In genomic region chr11:48846881-48847280, GRCm38 (mm10) we compare ENCODE assay signal across 19 mouse cellular contexts. TPM values are rescaled to one million over a fixed set of nuclear protein-coding genes. Genes with fewer than 3 reads are reported as not detected.
DNase-seq lines count a peak whose midpoint lies in the region; ATAC-seq and TF ChIP-seq lines count a peak whose summit lies in the region.
"Had no signal": no experiment of that assay in that cellular context is flagged by ENCODE, and none has a peak within 500 bp of the region (broad histone marks: within the 10 kb centered on the region; RNA-seq: fewer than 3 reads in every experiment).

No protein-coding gene starts in this region.

- TF ChIP-seq EP300 in MEL (IDR thresholded peaks at IDR 0.05; ENCODE audit: low read depth in 1 of 2, low read length in 2 of 2): no peak

- ATAC-seq in midbrain, embryonic 14.5 days (ENCODE audit: low FRiP score, low TSS enrichment): no peak
- ATAC-seq: activated CD4-positive, CD25-positive, alpha-beta regulatory T cell, adult 4 months; CD4-positive, CD25-positive, alpha-beta regulatory T cell, adult 4 months; Patski had no signal

- DNase-seq in midbrain, embryonic 10.5 days (ENCODE audit: low spot score): peak; percentile 9
- DNase-seq in midbrain, embryonic 14.5 days: no peak
- peak; percentile 42 for DNase-seq in MEL (ENCODE audit: low read depth, low spot score)
- DNase-seq in limb, embryonic 10.5 days (ENCODE audit: low spot score): no peak
- DNase-seq: adrenal gland, adult 2 months; adrenal gland, adult 8-10 months; adrenal gland, postnatal 10 days; adrenal gland, postnatal 14 days; adrenal gland, postnatal 25 days; adrenal gland, postnatal 36 days; cerebellum, adult 11 months; cerebellum, adult 11-12 months; cerebellum, adult 18-20 months; cerebellum, adult 2 months had no signal

- no peak for TF ChIP-seq POLR2A in MEL (IDR thresholded peaks at IDR 0.05; ENCODE audit: control insufficient read depth in 1 of 2, insufficient read depth in 1 of 2, low read depth in 1 of 2, low read length in 2 of 2, poor library complexity in 1 of 2)

- no peaks in the 10 kb centered on the region for H3K79me2 ChIP-seq in MEL (ENCODE audit: control insufficient read depth, insufficient read depth, low read length, poor library complexity)

- TF ChIP-seq RAD21 in MEL (IDR thresholded peaks at IDR 0.05; ENCODE audit: low read depth, low read length): no peak

- H3K4me2 ChIP-seq in midbrain, embryonic 14.5 days (ENCODE audit: low read length): no peak overlapping the region

- H3K36me3 ChIP-seq in midbrain, embryonic 10.5 days: no peaks in the 10 kb centered on the region
- no peaks in the 10 kb centered on the region for H3K36me3 ChIP-seq in midbrain, embryonic 14.5 days (ENCODE audit: control insufficient read depth, insufficient read depth, low read length)
- H3K36me3 ChIP-seq in MEL (ENCODE audit: control insufficient read depth in 1 of 2, insufficient read depth in 2 of 2, low read length in 2 of 2): no peaks in the 10 kb centered on the region
- H3K36me3 ChIP-seq in limb, embryonic 10.5 days: no peaks in the 10 kb centered on the region
- H3K36me3 ChIP-seq: G1E had no signal

- no peak for TF ChIP-seq CTCF in MEL (IDR thresholded peaks at IDR 0.05 in 2 of 3, conservative IDR thresholded peaks at IDR 0.05 in 1 of 3; ENCODE audit: control insufficient read depth in 1 of 3, insufficient read depth in 1 of 3, low read depth in 2 of 3, low read length in 3 of 3, poor library complexity in 1 of 3, severe bottlenecking in 1 of 3)

- no peak overlapping the region for H3K4me3 ChIP-seq in midbrain, embryonic 10.5 days
- H3K4me3 ChIP-seq in midbrain, embryonic 14.5 days (replicated peaks; ENCODE audit: low read depth, low read length): no peak overlapping the region
- no peak overlapping the region for H3K4me3 ChIP-seq in MEL (ENCODE audit: control insufficient read depth in 1 of 2, insufficient read depth in 1 of 2, low read depth in 2 of 2, low read length in 2 of 2)
- H3K4me3 ChIP-seq in limb, embryonic 10.5 days: no peak overlapping the region

- peaks cover 7% of the 10 kb centered on the region for H3K9me3 ChIP-seq in midbrain, embryonic 10.5 days (replicated peaks)
- no peaks in the 10 kb centered on the region for H3K9me3 ChIP-seq in midbrain, embryonic 14.5 days (ENCODE audit: control insufficient read depth, low read length)
- no peaks in the 10 kb centered on the region for H3K9me3 ChIP-seq in MEL (replicated peaks; ENCODE audit: insufficient read depth, low read length)
- no peaks in the 10 kb centered on the region for H3K9me3 ChIP-seq in limb, embryonic 10.5 days (replicated peaks)

- H3K4me1 ChIP-seq in midbrain, embryonic 10.5 days: no peaks in the 10 kb centered on the region
- H3K4me1 ChIP-seq in midbrain, embryonic 14.5 days (ENCODE audit: control insufficient read depth, insufficient read depth, low read length): no peaks in the 10 kb centered on the region
- no peaks in the 10 kb centered on the region for H3K4me1 ChIP-seq in MEL (ENCODE audit: control insufficient read depth in 1 of 2, insufficient read depth in 2 of 2, low read length in 2 of 2)
- 0 out of 2 replicates have a peak, but pooled peaks cover 3% of the 10 kb centered on the region for H3K4me1 ChIP-seq in limb, embryonic 10.5 days

- 65% methylated on average over 5 of the region's 5 CpGs for WGBS in midbrain, embryonic 10.5 days
- WGBS in midbrain, embryonic 14.5 days: 66% methylated on average over 5 of the region's 5 CpGs
- WGBS in limb, embryonic 10.5 days: 71% methylated on average over 5 of the region's 5 CpGs

- peaks cover 50% of the 10 kb centered on the region for H3K27me3 ChIP-seq in midbrain, embryonic 10.5 days (ENCODE audit: low read depth, poor library complexity, severe bottlenecking)
- no peaks in the 10 kb centered on the region for H3K27me3 ChIP-seq in midbrain, embryonic 14.5 days (ENCODE audit: control insufficient read depth, insufficient read depth, low read length)
- no peaks in the 10 kb centered on the region for H3K27me3 ChIP-seq in MEL (ENCODE audit: control insufficient read depth in 1 of 2, insufficient read depth in 2 of 2, low read length in 2 of 2)
- peaks cover 45% of the 10 kb centered on the region for H3K27me3 ChIP-seq in limb, embryonic 10.5 days (ENCODE audit: low read depth, poor library complexity, severe bottlenecking)
- H3K27me3 ChIP-seq: CH12.LX, Patski had no signal

- H3K9ac ChIP-seq in midbrain, embryonic 14.5 days (replicated peaks; ENCODE audit: low read length): no peak overlapping the region
- H3K9ac ChIP-seq in MEL (ENCODE audit: control insufficient read depth, low read depth, low read length, poor library complexity, severe bottlenecking): no peak overlapping the region

- no peak overlapping the region for H3K27ac ChIP-seq in midbrain, embryonic 10.5 days (replicated peaks)
- H3K27ac ChIP-seq in midbrain, embryonic 14.5 days (replicated peaks; ENCODE audit: low read depth, low read length): no peak overlapping the region
- no peak overlapping the region for H3K27ac ChIP-seq in MEL (ENCODE audit: control insufficient read depth, low read depth, low read length)
- no peak overlapping the region for H3K27ac ChIP-seq in limb, embryonic 10.5 days

TF ChIP-seq in MEL, 35 proteins besides CTCF, POLR2A, EP300 and RAD21:
- TF ChIP-seq CHD1 (IDR thresholded peaks at IDR 0.05; ENCODE audit: low read depth, low read length): no peak
- no peak for TF ChIP-seq BHLHE40 (IDR thresholded peaks at IDR 0.05; ENCODE audit: borderline replicate concordance, low read depth, low read length)
- TF ChIP-seq ETS1 (IDR thresholded peaks at IDR 0.05; ENCODE audit: low read depth, low read length): no peak
- no peak for TF ChIP-seq TAL1 (IDR thresholded peaks at IDR 0.05; ENCODE audit: low read length)
- TF ChIP-seq TBP (IDR thresholded peaks at IDR 0.05; ENCODE audit: low read depth, low read length): peak; percentile 96

RNA-seq across cellular contexts. Expression of gene Gm12184, which starts 20.4 kb away (rescaled TPM):
- 2.1 and 3.2 TPM in 2 replicates for polyA plus RNA-seq in midbrain, embryonic 10.5 days (2016; fragmentation: Nextera tagmentation; extraction: Ambion mirVana)
- 3.2 and 4.5 TPM in 2 replicates for polyA plus RNA-seq in midbrain, embryonic 14.5 days (2014; fragmentation: Nextera tagmentation; extraction: Ambion mirVana)
- 7.1 and 10.9 TPM in 2 replicates for total RNA-seq in MEL (2012; rRNA removed)
- polyA plus RNA-seq in MEL (2012; ENCODE audit: insufficient read depth in 1 of 2, insufficient read length in 2 of 2, low read depth in 1 of 2, low replicate concordance in 2 of 2, missing spikeins in 1 of 2): 10 to 100 TPM in 1 of 2 experiments, not detected in 1; 15.3 TPM
- polyA plus RNA-seq in limb, embryonic 10.5 days (2016; fragmentation: Nextera tagmentation; extraction: Ambion mirVana): 2.9 and 5.1 TPM in 2 replicates

RNA-seq across cellular contexts. Expression of gene Trim7, which starts 20.9 kb away (rescaled TPM):
- polyA plus RNA-seq in midbrain, embryonic 10.5 days (2016; fragmentation: Nextera tagmentation; extraction: Ambion mirVana): 0.32 and 0.99 TPM in 2 replicates
- polyA plus RNA-seq in midbrain, embryonic 14.5 days (2014; fragmentation: Nextera tagmentation; extraction: Ambion mirVana): 0.75 and 1.6 TPM in 2 replicates
- 0.72 and 0.81 TPM in 2 replicates for total RNA-seq in MEL (2012; rRNA removed)
- 1 to 10 TPM in 1 of 2 experiments, not detected in 1; 1.3 TPM for polyA plus RNA-seq in MEL (2012; ENCODE audit: insufficient read depth in 1 of 2, insufficient read length in 2 of 2, low read depth in 1 of 2, low replicate concordance in 2 of 2, missing spikeins in 1 of 2)
- polyA plus RNA-seq in limb, embryonic 10.5 days (2016; fragmentation: Nextera tagmentation; extraction: Ambion mirVana): 0.70 TPM in 1 of 2 replicates, not detected in the other

RNA-seq across cellular contexts. Expression of gene Irgm1, which starts 24.6 kb away (rescaled TPM):
- polyA plus RNA-seq in midbrain, embryonic 10.5 days (2016; fragmentation: Nextera tagmentation; extraction: Ambion mirVana): 1.2 and 1.6 TPM in 2 replicates
- 1.4 and 5.0 TPM in 2 replicates for polyA plus RNA-seq in midbrain, embryonic 14.5 days (2014; fragmentation: Nextera tagmentation; extraction: Ambion mirVana)
- 7.5 and 10.7 TPM in 2 replicates for total RNA-seq in MEL (2012; rRNA removed)
- 10 to 100 TPM in 1 of 2 experiments, not detected in 1; 10.0 TPM for polyA plus RNA-seq in MEL (2012; ENCODE audit: insufficient read depth in 1 of 2, insufficient read length in 2 of 2, low read depth in 1 of 2, low replicate concordance in 2 of 2, missing spikeins in 1 of 2)
- polyA plus RNA-seq in limb, embryonic 10.5 days (2016; fragmentation: Nextera tagmentation; extraction: Ambion mirVana): 1.0 and 1.4 TPM in 2 replicates

RNA-seq across cellular contexts. Expression of gene Trim41, which starts 29.7 kb away (rescaled TPM):
- polyA plus RNA-seq in midbrain, embryonic 10.5 days (2016; fragmentation: Nextera tagmentation; extraction: Ambion mirVana): 4.7 and 5.3 TPM in 2 replicates
- polyA plus RNA-seq in midbrain, embryonic 14.5 days (2014; fragmentation: Nextera tagmentation; extraction: Ambion mirVana): 6.3 and 8.4 TPM in 2 replicates
- 31.6 and 37.0 TPM in 2 replicates for total RNA-seq in MEL (2012; rRNA removed)
- polyA plus RNA-seq in MEL (2012; ENCODE audit: insufficient read depth in 1 of 2, insufficient read length in 2 of 2, low read depth in 1 of 2, low replicate concordance in 2 of 2, missing spikeins in 1 of 2): 10 to 100 TPM; 56.4 to 76.3 TPM
- 4.2 and 6.1 TPM in 2 replicates for polyA plus RNA-seq in limb, embryonic 10.5 days (2016; fragmentation: Nextera tagmentation; extraction: Ambion mirVana)

RNA-seq across cellular contexts. Expression of gene Rack1, which starts 46.7 kb away (rescaled TPM):
- polyA plus RNA-seq in midbrain, embryonic 10.5 days (2016; fragmentation: Nextera tagmentation; extraction: Ambion mirVana): 659 and 788 TPM in 2 replicates
- 505 and 506 TPM in 2 replicates for polyA plus RNA-seq in midbrain, embryonic 14.5 days (2014; fragmentation: Nextera tagmentation; extraction: Ambion mirVana)
- total RNA-seq in MEL (2012; rRNA removed): 5,378 and 5,815 TPM in 2 replicates
- polyA plus RNA-seq in MEL (2012; ENCODE audit: insufficient read depth in 1 of 2, insufficient read length in 2 of 2, low read depth in 1 of 2, low replicate concordance in 2 of 2, missing spikeins in 1 of 2): 1,000 to 10,000 TPM in 1 of 2 experiments, 100 to 1,000 TPM in 1; 376 to 4,421 TPM
- 818 and 973 TPM in 2 replicates for polyA plus RNA-seq in limb, embryonic 10.5 days (2016; fragmentation: Nextera tagmentation; extraction: Ambion mirVana)

Comparison
In these comparisons a context has a peak if more than half of its experiments do, and no peak if none do; other contexts are left out.
1. DNase-seq: peak in midbrain, embryonic 10.5 days (single experiment) and MEL (single experiment); none in midbrain, embryonic 14.5 days (single experiment) and limb, embryonic 10.5 days (single experiment).